Mouse (Mus musculus) stomach, postnatal 0 days (tissue): ENCODE measurements at regions not wholly inside any gene's neighbourhood (a gene's known extent, or its start where the extent isn't known, plus 50 kb on each side); places are given as distances from the start of the nearest gene placed in this dataset.

Experiments used
- CTCF ChIP-seq: IDR thresholded peaks from 2 replicates; pipeline ENCODE4 v1.5.1; 2016; ENCODE audit warnings: antibody characterized with exemption, low read depth, mild to moderate bottlenecking, moderate library complexity
- EP300 ChIP-seq: optimal IDR thresholded peaks from 2 replicates; pipeline ENCODE3; 2016; ENCODE audit warnings: antibody characterized with exemption

DNA sequence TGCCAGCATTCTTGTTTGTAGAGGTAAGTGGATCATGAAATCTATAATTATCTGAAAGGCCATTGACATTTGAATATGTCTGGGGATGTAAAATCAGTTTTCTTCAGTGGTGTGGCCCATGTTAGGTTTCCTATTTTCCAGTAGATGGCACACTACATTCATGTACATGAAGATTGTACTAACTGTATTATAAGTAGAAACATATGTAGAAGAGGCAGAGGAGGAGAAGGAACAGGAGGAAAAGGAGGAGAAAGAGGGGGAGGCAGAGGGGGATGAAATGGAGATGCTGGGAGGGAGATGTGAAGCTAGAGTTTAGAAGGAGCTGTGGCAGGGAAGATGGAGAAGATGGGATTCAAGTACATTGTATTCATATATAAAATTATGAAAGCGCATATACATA, 447.1 kb upstream of the Ccng1 start:
- TF ChIP-seq CTCF (peak; percentile 58), EP300 (no peak)
